Mouse (Mus musculus) gastrocnemius, adult 8-10 months (tissue): ENCODE data around the gene Olfr1245. TPM values are rescaled to one million over a fixed set of nuclear protein-coding genes. Genes with fewer than 3 reads are reported as not detected.
"Not testable (repeated sequence)": the region's sequence is repeated elsewhere in the genome, so short reads cannot be mapped to it uniquely, and the experiment has no call there.

Source experiments
- DNase-seq, 2 experiments: peaks; one replicate each; pipeline ENCODE4 v3.0.0; 2022; ENCODE audit warnings: low spot score in 2 of 2
- total RNA-seq, 4 experiments: library from RNA; stranded (reverse); gene quantifications; 2 replicates each; pipeline ENCODE4 v1.2.4; 2022

The Olfr1245 gene
- not detected for total RNA-seq

DNA sequence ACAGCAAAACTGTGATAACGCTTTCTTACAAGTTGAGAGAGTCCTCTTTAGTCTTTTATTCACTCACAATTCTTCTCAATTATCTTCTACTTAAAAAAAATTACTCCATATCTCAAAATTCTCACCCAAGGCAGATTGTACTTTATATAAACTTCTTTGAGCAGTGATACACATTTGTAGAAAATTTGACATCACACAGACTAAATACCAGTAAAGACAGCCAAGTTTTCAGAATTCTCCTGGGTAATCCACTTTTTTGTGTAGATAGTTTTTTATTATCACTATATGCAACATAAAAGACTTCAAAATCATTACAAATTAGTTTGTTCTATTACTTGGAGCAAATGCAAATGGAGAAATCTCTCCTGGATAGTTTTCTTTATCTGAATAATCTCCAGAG is at the start of gene Olfr1245:
Gene Olfr1245, minus strand, starts transcription at position 101 of the 400 bp plus-strand sequence.
- no peak for DNase-seq

DNA sequence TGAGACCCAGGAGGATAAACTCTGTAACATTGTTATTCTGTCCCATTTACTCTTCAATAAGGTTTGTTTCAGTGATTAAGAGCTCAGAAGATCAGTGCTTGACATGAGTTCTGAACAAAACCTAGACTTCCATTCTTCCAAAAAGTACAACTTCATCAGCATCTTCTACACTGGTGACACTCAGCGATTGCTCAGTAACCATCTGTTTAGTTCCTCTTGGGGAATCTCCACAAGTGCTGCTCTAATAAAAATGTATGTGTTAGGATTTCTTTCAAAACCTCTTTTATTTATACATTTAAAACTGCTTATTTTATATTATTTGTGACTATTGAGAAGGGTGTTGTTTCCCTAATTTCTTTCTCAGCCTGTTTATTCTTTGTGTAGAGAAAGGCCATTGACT is 39.9 kb upstream of the Olfr1245 start, which contains the start of gene Olfr1248:
Gene Olfr1248, minus strand, starts transcription at position 101 of the 400 bp plus-strand sequence.
- DNase-seq = not testable (repeated sequence)

DNA sequence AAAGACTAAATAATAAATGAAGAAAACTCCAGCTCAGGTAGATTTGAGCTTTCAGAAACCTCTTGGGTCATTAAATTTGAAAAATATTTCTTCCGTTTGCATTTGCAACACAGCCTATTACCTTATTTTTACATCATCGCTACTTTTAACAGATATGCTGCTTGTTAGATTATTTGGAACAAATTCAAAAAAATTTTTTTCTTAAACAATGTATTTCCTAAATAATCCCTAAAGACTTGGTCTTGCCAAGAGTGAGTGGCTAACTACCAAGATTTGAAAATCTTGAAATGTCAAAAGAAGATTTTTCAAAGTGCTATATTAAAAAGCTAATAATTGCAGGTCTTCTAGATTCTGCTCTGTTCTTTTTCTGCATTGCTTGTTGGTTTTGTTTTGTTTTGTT is 35.8 kb upstream of the Olfr1245 start, which contains the start of gene Olfr1247:
Gene Olfr1247, minus strand, starts transcription at position 101 of the 400 bp plus-strand sequence.
- DNase-seq = no peak

- no peak for DNase-seq
Observed at GRCm38 (mm10) chr2:89593057-89593456, 14.8 kb upstream of the Olfr1245 start, which contains the start of gene Olfr1246. TSS of gene Olfr1246 (minus strand) at chr2:89593157.

- DNase-seq = not testable (repeated sequence)
Observed at GRCm38 (mm10) chr2:89562706-89563105, 15.5 kb downstream of the Olfr1245 start.

GRCm38 (mm10) chr2:89544516-89544915 is 33.7 kb downstream of the Olfr1245 start:
- DNase-seq = no peak

- DNase-seq = no peak
Observed at GRCm38 (mm10) chr2:89539923-89540322, 38.3 kb downstream of the Olfr1245 start.

DNA sequence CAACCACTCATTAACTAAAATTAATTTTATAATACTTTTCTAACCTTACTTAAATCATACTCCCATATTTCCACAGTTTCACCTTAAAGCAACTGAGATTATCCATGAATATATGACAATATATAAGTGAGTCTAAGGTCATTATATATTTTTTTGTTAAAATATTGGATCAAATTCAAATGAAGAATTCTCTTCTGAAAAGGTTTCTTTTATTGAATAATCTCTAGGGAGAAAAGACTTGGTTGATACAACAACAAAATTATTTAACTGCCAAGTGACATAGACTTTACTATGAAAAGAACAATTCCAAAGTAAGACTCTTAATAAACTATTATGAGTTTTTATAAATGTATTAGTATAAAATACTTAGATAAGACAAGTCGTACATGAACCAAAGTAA is 46.9 kb downstream of the Olfr1245 start, which contains the start of gene Olfr1243:
Gene Olfr1243, minus strand, starts transcription at position 101 of the 400 bp plus-strand sequence.
- no peak for DNase-seq

Other genes starting within 250 kb of the Olfr1245 start
- not detected for gene Olfr1232, start 248.8 kb downstream of the Olfr1245 start, total RNA-seq
- not detected for gene Olfr1233, start 236.0 kb downstream of the Olfr1245 start, total RNA-seq
- gene Olfr1234, start 213.6 kb downstream of the Olfr1245 start, total RNA-seq = not detected
- gene Olfr1238, start 168.8 kb downstream of the Olfr1245 start, total RNA-seq = not detected
- not detected for gene Olfr1239, start 158.0 kb downstream of the Olfr1245 start, total RNA-seq
- not detected for gene Olfr1240, start 135.4 kb downstream of the Olfr1245 start, total RNA-seq
- gene Olfr1241, start 91.3 kb downstream of the Olfr1245 start, total RNA-seq = not detected
- gene Olfr1242, start 80.1 kb downstream of the Olfr1245 start, total RNA-seq = not detected
- gene Olfr1243, start 47.0 kb downstream of the Olfr1245 start, total RNA-seq = not detected
- gene Olfr1246, start 14.7 kb upstream of the Olfr1245 start, total RNA-seq = not detected
- gene Olfr1247, start 35.7 kb upstream of the Olfr1245 start, total RNA-seq = under 1 TPM in 1 of 4 experiments, not detected in 3; 0.10 TPM
- not detected for gene Olfr1248, start 39.8 kb upstream of the Olfr1245 start, total RNA-seq
- gene Olfr1249, start 56.5 kb upstream of the Olfr1245 start, total RNA-seq = not detected
- gene Olfr1250, start 83.0 kb upstream of the Olfr1245 start, total RNA-seq = not detected
- gene Olfr1251, start 93.5 kb upstream of the Olfr1245 start, total RNA-seq = not detected
- not detected for gene Olfr1252, start 146.6 kb upstream of the Olfr1245 start, total RNA-seq
- not detected for gene Olfr1253, start 178.6 kb upstream of the Olfr1245 start, total RNA-seq
- gene Olfr1254, start 215.2 kb upstream of the Olfr1245 start, total RNA-seq = not detected
- not detected for gene Olfr1255, start 233.6 kb upstream of the Olfr1245 start, total RNA-seq